Mouse (Mus musculus) testis, adult 2 months (tissue): ENCODE data around the gene Psap. TPM values are rescaled to one million over a fixed set of nuclear protein-coding genes. Genes with fewer than 3 reads are reported as not detected.

Experiments
- H3K27ac ChIP-seq: fragments of 200-500 bp; 2 replicates; pipeline ENCODE4 v1.5.1; 2012; ENCODE audit warnings: low read depth, low read length; ENCODE audit not compliant: control insufficient read depth, insufficient read depth
- H3K27me3 ChIP-seq: fragments of 200-500 bp; 2 replicates; pipeline ENCODE4 v1.6.1; 2012; ENCODE audit warnings: mild to moderate bottlenecking, low read length, moderate library complexity; ENCODE audit not compliant: control insufficient read depth, insufficient read depth
- H3K36me3 ChIP-seq: fragments of 200-500 bp; 2 replicates; pipeline ENCODE4 v1.6.1; 2012; ENCODE audit warnings: mild to moderate bottlenecking, low read length; ENCODE audit not compliant: control insufficient read depth, insufficient read depth
- H3K4me1 ChIP-seq: fragments of 200-500 bp; 2 replicates; pipeline ENCODE4 v1.6.1; 2012; ENCODE audit warnings: low read length; ENCODE audit not compliant: control insufficient read depth, insufficient read depth
- H3K4me3 ChIP-seq: fragments of 200-500 bp; 2 replicates; pipeline ENCODE4 v1.5.1; 2012; ENCODE audit warnings: low read depth, mild to moderate bottlenecking, low read length, moderate library complexity, mixed read lengths; ENCODE audit not compliant: control insufficient read depth
- CTCF ChIP-seq: fragments of 200-500 bp; IDR thresholded peaks from 2 replicates; pipeline ENCODE4 v1.5.1; 2012; ENCODE audit warnings: low read depth, mild to moderate bottlenecking, inconsistent platforms, low read length, moderate library complexity; ENCODE audit not compliant: control insufficient read depth, insufficient read depth, insufficient replicate concordance
- POLR2A ChIP-seq: fragments of 200-500 bp; IDR thresholded peaks from 2 replicates; pipeline ENCODE4 v1.6.1; 2012; ENCODE audit warnings: low read depth, mild to moderate bottlenecking, inconsistent platforms, low read length, moderate library complexity; ENCODE audit not compliant: control insufficient read depth
- polyA plus RNA-seq: library from polyadenylated mRNA; depleted of rRNA; stranded (reverse); fragments of >200 nt; gene quantifications from 2 replicates; pipeline ENCODE4 v1.2.3, GENCODE M21; 2012

Psap gene
- polyA plus RNA-seq, 1 experiment: 280 TPM

GRCm38 (mm10) chr10:60335021-60335420 is 57.6 kb downstream of the Psap start:
- Histone ChIP-seq H3K36me3 (no peaks in the 10 kb centered on the region), H3K4me1 (no peaks in the 10 kb centered on the region), H3K27me3 (no peaks in the 10 kb centered on the region), H3K27ac (no peak overlapping the region), H3K4me3 (no peak overlapping the region)
- TF ChIP-seq CTCF: no peak

GRCm38 (mm10) chr10:60341528-60341927 is 64.1 kb downstream of the Psap start:
- Histone ChIP-seq H3K4me1 (no peaks in the 10 kb centered on the region; the same call in 1 of the 2 replicates), H3K4me3 (no peak overlapping the region), H3K27me3 (no peaks in the 10 kb centered on the region), H3K27ac (no peak overlapping the region), H3K36me3 (no peaks in the 10 kb centered on the region)
- TF ChIP-seq POLR2A: no peak
- TF ChIP-seq CTCF: no peak

GRCm38 (mm10) chr10:60344111-60344510 is 66.7 kb downstream of the Psap start:
- H3K27ac ChIP-seq: no peak overlapping the region
- H3K4me1 ChIP-seq: peaks cover 3% of the 10 kb centered on the region; the same call in 1 of the 2 replicates
- no peak for TF ChIP-seq CTCF
- TF ChIP-seq POLR2A: no peak
- no peaks in the 10 kb centered on the region for H3K36me3 ChIP-seq
- no peak overlapping the region for H3K4me3 ChIP-seq
- H3K27me3 ChIP-seq: no peaks in the 10 kb centered on the region

GRCm38 (mm10) chr10:60346056-60346455 is 68.6 kb downstream of the Psap start:
- H3K27ac ChIP-seq: no peak overlapping the region
- H3K4me3 ChIP-seq: no peak overlapping the region
- H3K27me3 ChIP-seq: no peaks in the 10 kb centered on the region
- TF ChIP-seq POLR2A (no peak), CTCF (no peak)
- H3K4me1 ChIP-seq: peaks cover 4% of the 10 kb centered on the region
- H3K36me3 ChIP-seq: no peaks in the 10 kb centered on the region

GRCm38 (mm10) chr10:60346701-60347405 is 69.4 kb downstream of the Psap start, which contains the start of gene Vsir:
Gene Vsir (plus strand): TSS chr10:60346851.
- Histone ChIP-seq H3K4me1 (peaks cover 10% of the 10 kb centered on the region), H3K27ac (no peak within 1 kb of the TSS), H3K36me3 (no peaks in the 10 kb centered on the region), H3K27me3 (no peaks in the 10 kb centered on the region), H3K4me3 (peak within 1 kb of the TSS; percentile 68)
- TF ChIP-seq CTCF (peak; percentile 65), POLR2A (no peak)

- no peak for TF ChIP-seq POLR2A
- no peak for TF ChIP-seq CTCF
- Histone ChIP-seq H3K27me3 (no peaks in the 10 kb centered on the region), H3K27ac (no peak overlapping the region), H3K4me3 (no peak overlapping the region), H3K4me1 (peaks cover 10% of the 10 kb centered on the region), H3K36me3 (no peaks in the 10 kb centered on the region)
Measured at GRCm38 (mm10) chr10:60347768-60348610, 70.6 kb downstream of the Psap start.

- H3K4me3 ChIP-seq: no peak overlapping the region
- H3K27me3 ChIP-seq: no peaks in the 10 kb centered on the region
- H3K27ac ChIP-seq: no peak overlapping the region
- TF ChIP-seq CTCF (no peak), POLR2A (no peak)
- no peaks in the 10 kb centered on the region for H3K36me3 ChIP-seq
- H3K4me1 ChIP-seq: peaks cover 10% of the 10 kb centered on the region
Measured at GRCm38 (mm10) chr10:60349056-60349455, 71.6 kb downstream of the Psap start.

- Histone ChIP-seq H3K36me3 (no peaks in the 10 kb centered on the region), H3K27me3 (no peaks in the 10 kb centered on the region), H3K4me1 (peaks cover 10% of the 10 kb centered on the region), H3K4me3 (no peak overlapping the region), H3K27ac (no peak overlapping the region)
- TF ChIP-seq POLR2A: no peak
- TF ChIP-seq CTCF: no peak
Measured at GRCm38 (mm10) chr10:60349644-60350043, 72.2 kb downstream of the Psap start.
